Mouse (Mus musculus): Measurements from ENCODE around the gene Grid1.

Gene Grid1

GRCm38 (mm10) chr14:35231384-35231783 is 411.5 kb downstream of the Grid1 start:
- no peak for DNase-seq

- no peak for DNase-seq
Observed at GRCm38 (mm10) chr14:35242882-35243281, 423.0 kb downstream of the Grid1 start.

- DNase-seq: no peak
Observed at GRCm38 (mm10) chr14:35244776-35245548, 425.1 kb downstream of the Grid1 start.

GRCm38 (mm10) chr14:35250412-35250811 is 430.5 kb downstream of the Grid1 start:
- DNase-seq: no peak

GRCm38 (mm10) chr14:35254477-35254876 is 434.6 kb downstream of the Grid1 start:
- DNase-seq: no peak

GRCm38 (mm10) chr14:35270260-35270659 is 450.4 kb downstream of the Grid1 start:
- DNase-seq: no peak

GRCm38 (mm10) chr14:35309201-35309600 is 489.3 kb downstream of the Grid1 start:
- DNase-seq: no peak

GRCm38 (mm10) chr14:35313380-35314299 is 493.7 kb downstream of the Grid1 start:
- DNase-seq: no peak

GRCm38 (mm10) chr14:35326306-35326705 is 506.4 kb downstream of the Grid1 start:
- peak; percentile 2 for DNase-seq

- no peak for DNase-seq
Observed at GRCm38 (mm10) chr14:35336561-35336960, 516.7 kb downstream of the Grid1 start.

GRCm38 (mm10) chr14:35356011-35356410 is 536.1 kb downstream of the Grid1 start:
- DNase-seq: no peak

GRCm38 (mm10) chr14:35356480-35357085 is 536.7 kb downstream of the Grid1 start:
- DNase-seq: no peak

GRCm38 (mm10) chr14:35358136-35358821 is 538.4 kb downstream of the Grid1 start:
- peak; percentile 55 for DNase-seq

- no peak for DNase-seq
Observed at GRCm38 (mm10) chr14:35365177-35365944, 545.5 kb downstream of the Grid1 start.

GRCm38 (mm10) chr14:35374374-35374773 is 554.5 kb downstream of the Grid1 start:
- DNase-seq: no peak

- DNase-seq: no peak
Observed at GRCm38 (mm10) chr14:35393591-35393990, 573.7 kb downstream of the Grid1 start.

GRCm38 (mm10) chr14:35404249-35404908 is 584.5 kb downstream of the Grid1 start:
- DNase-seq: no peak

- DNase-seq: no peak
Observed at GRCm38 (mm10) chr14:35430259-35430658, 610.4 kb downstream of the Grid1 start.

GRCm38 (mm10) chr14:35453702-35454101 is 633.8 kb downstream of the Grid1 start:
- no peak for DNase-seq

- DNase-seq: no peak
Observed at GRCm38 (mm10) chr14:35468254-35468653, 648.3 kb downstream of the Grid1 start.

- DNase-seq: no peak
Observed at GRCm38 (mm10) chr14:35486017-35486416, 666.1 kb downstream of the Grid1 start.
